Mouse (Mus musculus) forebrain, embryonic 11.5 days (tissue): ENCODE measurements at regions not wholly inside any gene's neighbourhood (a gene's known extent, or its start where the extent isn't known, plus 50 kb on each side); places are given as distances from the start of the nearest gene placed in this dataset.

Experiments used
- ATAC-seq: fragments of 200-750 bp; cut with Nextera tagmentation; replicated peaks from 2 replicates; pipeline ENCODE4 v1.8.0; 2017; ENCODE audit warnings: moderate TSS enrichment; ENCODE audit not compliant: low FRiP score
- DNase-seq: peaks from one replicate; pipeline ENCODE4 v3.0.0-alpha.2; 2017; ENCODE audit warnings: low spot score
- H3K27ac ChIP-seq: fragments of 300-500 bp; sonication (generic); 2 replicates; pipeline ENCODE4 v1.5.1; 2014; ENCODE audit warnings: low read depth, low read length
- H3K27me3 ChIP-seq: fragments of 300-500 bp; sonication (generic); 2 replicates; pipeline ENCODE4 v1.6.1; 2014; ENCODE audit warnings: mild to moderate bottlenecking, low read length, mixed read lengths; ENCODE audit not compliant: control insufficient read depth, insufficient read depth
- H3K36me3 ChIP-seq: fragments of 300-500 bp; sonication (generic); 2 replicates; pipeline ENCODE4 v1.6.1; 2014; ENCODE audit warnings: mild to moderate bottlenecking, low read length, moderate library complexity, mixed read lengths; ENCODE audit not compliant: control insufficient read depth, insufficient read depth
- H3K4me1 ChIP-seq: fragments of 300-500 bp; sonication (generic); replicated peaks from 2 replicates; pipeline ENCODE4 v1.6.1; 2014; ENCODE audit warnings: low read length, mixed read lengths; ENCODE audit not compliant: control insufficient read depth, insufficient read depth
- H3K4me2 ChIP-seq: fragments of 300-500 bp; sonication (generic); 2 replicates; pipeline ENCODE4 v1.6.1; 2014; ENCODE audit warnings: low read depth, mild to moderate bottlenecking, low read length, moderate library complexity, mixed read lengths; ENCODE audit not compliant: severe bottlenecking
- H3K4me3 ChIP-seq: fragments of 300-500 bp; sonication (generic); 2 replicates; pipeline ENCODE4 v1.5.1; 2014; ENCODE audit warnings: low read depth, low read length
- H3K9ac ChIP-seq: fragments of 300-500 bp; sonication (generic); 2 replicates; pipeline ENCODE4 v1.6.1; 2014; ENCODE audit warnings: low read length
- H3K9me3 ChIP-seq: fragments of 300-500 bp; sonication (generic); 2 replicates; pipeline ENCODE4 v1.6.1; 2016; ENCODE audit warnings: low read length, mixed read lengths; ENCODE audit not compliant: control insufficient read depth
- WGBS: fragments of 180-500 bp; shearing (Covaris S2); extraction: QIAGEN DNeasy Blood & Tissue Kit; methylation state at CpG from one replicate; pipeline ENCODE4 v1.1.7; 2014; 5-methylcytosine and 5-hydroxymethylcytosine counted together

- Histone ChIP-seq H3K4me3 (no peak overlapping the region), H3K36me3 (no peaks in the 10 kb centered on the region), H3K27ac (no peak overlapping the region), H3K4me2 (no peak overlapping the region), H3K9me3 (no peaks in the 10 kb centered on the region), H3K4me1 (peaks cover 3% of the 10 kb centered on the region), H3K9ac (no peak overlapping the region), H3K27me3 (no peaks in the 10 kb centered on the region)
- 85% methylated on average over 8 of the region's 8 CpGs for WGBS
- ATAC-seq (no peak), DNase-seq (no peak)
Measured at GRCm38 (mm10) chr17:9797069-9797468, 127.6 kb upstream of the Pabpc6 start.

- no peaks in the 10 kb centered on the region for H3K36me3 ChIP-seq
- H3K27ac ChIP-seq = no peak overlapping the region
- no peaks in the 10 kb centered on the region for H3K27me3 ChIP-seq
- ATAC-seq = 0 out of 2 replicates have a peak, but pooled peaks have one; percentile 33
- peaks cover 3% of the 10 kb centered on the region for H3K4me1 ChIP-seq
- no peaks in the 10 kb centered on the region for H3K9me3 ChIP-seq
- WGBS = 28% methylated on average over 13 of the region's 13 CpGs
- H3K4me2 ChIP-seq = no peak overlapping the region
- DNase-seq = no peak
- no peak overlapping the region for H3K9ac ChIP-seq
- H3K4me3 ChIP-seq = no peak overlapping the region
Measured at GRCm38 (mm10) chr17:9796225-9796988, 126.9 kb upstream of the Pabpc6 start.

GRCm38 (mm10) chr17:9778866-9779265 lies 109.3 kb upstream of the Pabpc6 start:
- ATAC-seq (no peak), DNase-seq (no peak)
- Histone ChIP-seq H3K4me3 (no peak overlapping the region), H3K27ac (no peak overlapping the region), H3K36me3 (no peaks in the 10 kb centered on the region), H3K4me2 (no peak overlapping the region), H3K9me3 (no peaks in the 10 kb centered on the region), H3K9ac (no peak overlapping the region), H3K27me3 (no peaks in the 10 kb centered on the region), H3K4me1 (peaks cover 14% of the 10 kb centered on the region)
- WGBS = 86% methylated on average over 5 of the region's 5 CpGs

- Histone ChIP-seq H3K9me3 (no peaks in the 10 kb centered on the region), H3K4me2 (no peak overlapping the region), H3K4me3 (no peak overlapping the region), H3K9ac (peak overlapping the region; percentile 17), H3K4me1 (peaks cover 14% of the 10 kb centered on the region), H3K36me3 (no peaks in the 10 kb centered on the region), H3K27me3 (no peaks in the 10 kb centered on the region), H3K27ac (peak overlapping the region; percentile 90)
- ATAC-seq (no peak), DNase-seq (no peak)
Measured at GRCm38 (mm10) chr17:9777165-9777564, 107.6 kb upstream of the Pabpc6 start.

- H3K4me2 ChIP-seq = peak overlapping the region; percentile 11; the same call in 1 of the 2 replicates
- peak; percentile 75 for DNase-seq
Measured at GRCm38 (mm10) chr17:9776286-9777016, 106.9 kb upstream of the Pabpc6 start.

GRCm38 (mm10) chr17:9775668-9776151 lies 106.2 kb upstream of the Pabpc6 start:
- no peaks in the 10 kb centered on the region for H3K36me3 ChIP-seq
- DNase-seq (peak; percentile 75), ATAC-seq (peak; percentile 92)
- no peak overlapping the region for H3K4me2 ChIP-seq
- no peaks in the 10 kb centered on the region for H3K27me3 ChIP-seq
- H3K4me1 ChIP-seq = peaks cover 14% of the 10 kb centered on the region
- H3K27ac ChIP-seq = peak overlapping the region; percentile 90
- H3K9me3 ChIP-seq = no peaks in the 10 kb centered on the region
- H3K9ac ChIP-seq = no peak overlapping the region; the same call in 1 of the 2 replicates
- WGBS = 13% methylated on average over 9 of the region's 9 CpGs
- no peak overlapping the region for H3K4me3 ChIP-seq

More at GRCm38 (mm10) chr17:9776286-9777016, 106.9 kb upstream of the Pabpc6 start:
- H3K4me3 ChIP-seq = no peak overlapping the region
- no peaks in the 10 kb centered on the region for H3K27me3 ChIP-seq
- peak overlapping the region; percentile 17 for H3K9ac ChIP-seq
- peaks cover 14% of the 10 kb centered on the region for H3K4me1 ChIP-seq
- H3K9me3 ChIP-seq = no peaks in the 10 kb centered on the region
- no peaks in the 10 kb centered on the region for H3K36me3 ChIP-seq
- WGBS = 27% methylated on average over 8 of the region's 9 CpGs
- peak; percentile 88 for ATAC-seq
- H3K27ac ChIP-seq = peak overlapping the region; percentile 90

- Histone ChIP-seq H3K36me3 (no peaks in the 10 kb centered on the region), H3K9ac (no peak overlapping the region; the same call in 1 of the 2 replicates), H3K4me3 (no peak overlapping the region), H3K9me3 (no peaks in the 10 kb centered on the region), H3K27me3 (no peaks in the 10 kb centered on the region), H3K27ac (peak overlapping the region; percentile 90), H3K4me1 (peaks cover 14% of the 10 kb centered on the region), H3K4me2 (no peak overlapping the region)
- DNase-seq = no peak
- ATAC-seq = 0 out of 2 replicates have a peak, but pooled peaks have one; percentile 9
- 65% methylated on average over 11 of the region's 11 CpGs for WGBS
Measured at GRCm38 (mm10) chr17:9774740-9775629, 105.5 kb upstream of the Pabpc6 start.

GRCm38 (mm10) chr17:9773744-9774143 lies 104.2 kb upstream of the Pabpc6 start:
- no peak overlapping the region for H3K9ac ChIP-seq
- no peak overlapping the region for H3K4me2 ChIP-seq
- H3K27me3 ChIP-seq = no peaks in the 10 kb centered on the region
- H3K27ac ChIP-seq = 0 out of 2 replicates have a peak overlapping the region, but pooled peaks have one; percentile 90
- no peak overlapping the region for H3K4me3 ChIP-seq
- no peaks in the 10 kb centered on the region for H3K9me3 ChIP-seq
- 82% methylated on average over 2 of the region's 2 CpGs for WGBS
- ATAC-seq = no peak
- H3K36me3 ChIP-seq = no peaks in the 10 kb centered on the region
- no peak for DNase-seq
- peaks cover 14% of the 10 kb centered on the region for H3K4me1 ChIP-seq
